ENCODE assay signal across 8 mouse cellular contexts in genomic region chr2:82053185-82053891, GRCm38 (mm10). TPM values are rescaled to one million over a fixed set of nuclear protein-coding genes. Genes with fewer than 3 reads are reported as not detected.
DNase-seq lines count a peak whose midpoint lies in the region; ATAC-seq and TF ChIP-seq lines count a peak whose summit lies in the region.

Zfp804a (plus strand) TSS chr2:82053222.

- peak within 1 kb of the TSS; percentile 79 for H3K4me3 ChIP-seq in forebrain, embryonic 12.5 days (replicated peaks)
- H3K4me3 ChIP-seq in intestine, embryonic 14.5 days (ENCODE audit: low read depth, low read length): peak within 1 kb of the TSS; percentile 44
- H3K4me3 ChIP-seq in limb, embryonic 14.5 days (replicated peaks; ENCODE audit: low read length): peak within 1 kb of the TSS; percentile 59
- H3K4me3 ChIP-seq in olfactory bulb, adult 2 months (ENCODE audit: insufficient read depth, low read depth, low read length): peak within 1 kb of the TSS; percentile 92

- 1% methylated on average over 69 of the region's 82 CpGs for WGBS in forebrain, embryonic 12.5 days
- WGBS in intestine, embryonic 14.5 days: under 1% methylated on average over 76 of the region's 82 CpGs
- whole genome bisulfite sequencing in limb, embryonic 14.5 days: under 1% methylated on average over 47 of the region's 82 CpGs
- under 1% methylated on average over 80 of the region's 82 CpGs for WGBS in olfactory bulb, adult 2 months

- no peak for TF ChIP-seq CTCF in olfactory bulb, adult 2 months (IDR thresholded peaks at IDR 0.05; ENCODE audit: insufficient read depth, low read depth, low read length)

- peak; percentile 74 for ATAC-seq in cerebellum, adult (ENCODE audit: insufficient number of reproducible peaks, low FRiP score, low TSS enrichment)
- peak; percentile 95 for ATAC-seq in forebrain, embryonic 12.5 days (ENCODE audit: low FRiP score)
- peak; percentile 78 for ATAC-seq in intestine, embryonic 14.5 days (replicated peaks; ENCODE audit: low FRiP score, low TSS enrichment, low read depth)
- ATAC-seq in limb, embryonic 14.5 days (ENCODE audit: low FRiP score, low read depth): peak; percentile 73

- DNase-seq in cerebellum, postnatal 4 days (ENCODE audit: low spot score in 2 of 2): no peak
- peak; percentile 47 for DNase-seq in ZHBTc4 (ENCODE audit: low read depth, low spot score)
- DNase-seq in intestine, embryonic 14.5 days (ENCODE audit: low spot score): no peak
- peak; percentile 36 for DNase-seq in limb, embryonic 14.5 days (ENCODE audit: low spot score)
- DNase-seq in thymus, postnatal 25 days: no peak

- no peak for TF ChIP-seq POLR2A in limb, embryonic 14.5 days (IDR thresholded peaks at IDR 0.05; ENCODE audit: borderline replicate concordance, extremely low read depth, insufficient read depth, insufficient read length)
- no peak; the same call in none of the 2 replicates for TF ChIP-seq POLR2A in olfactory bulb, adult 2 months (IDR thresholded peaks at IDR 0.05; ENCODE audit: insufficient read depth, low read depth, low read length)

- no peaks in the 10 kb centered on the region for H3K9me3 ChIP-seq in forebrain, embryonic 12.5 days
- H3K9me3 ChIP-seq in intestine, embryonic 14.5 days (ENCODE audit: control insufficient read depth, low read length): no peaks in the 10 kb centered on the region
- no peaks in the 10 kb centered on the region for H3K9me3 ChIP-seq in limb, embryonic 14.5 days (ENCODE audit: control insufficient read depth, low read length)

- H3K27ac ChIP-seq in forebrain, embryonic 12.5 days: peak within 1 kb of the TSS; percentile 78
- H3K27ac ChIP-seq in intestine, embryonic 14.5 days (ENCODE audit: low read depth): no peak within 1 kb of the TSS
- H3K27ac ChIP-seq in limb, embryonic 14.5 days (replicated peaks; ENCODE audit: low read depth, low read length): no peak within 1 kb of the TSS
- H3K27ac ChIP-seq in olfactory bulb, adult 2 months (ENCODE audit: insufficient read depth, low read depth, low read length): peak within 1 kb of the TSS; percentile 33; the same call in 1 of the 2 replicates

- peak within 1 kb of the TSS; percentile 77 for H3K9ac ChIP-seq in forebrain, embryonic 12.5 days
- H3K9ac ChIP-seq in intestine, embryonic 14.5 days (ENCODE audit: low read length): 0 out of 2 replicates have a peak within 1 kb of the TSS, but pooled peaks have one; percentile 29
- H3K9ac ChIP-seq in limb, embryonic 14.5 days (ENCODE audit: low read depth, low read length, severe bottlenecking): peak within 1 kb of the TSS; percentile 58

- no peaks in the 10 kb centered on the region for H3K36me3 ChIP-seq in forebrain, embryonic 12.5 days (replicated peaks)
- H3K36me3 ChIP-seq in intestine, embryonic 14.5 days (ENCODE audit: control insufficient read depth, insufficient read depth, low read length): no peaks in the 10 kb centered on the region
- H3K36me3 ChIP-seq in limb, embryonic 14.5 days (ENCODE audit: control insufficient read depth, insufficient read depth, low read length): no peaks in the 10 kb centered on the region

- peak within 1 kb of the TSS; percentile 96 for H3K4me2 ChIP-seq in forebrain, embryonic 12.5 days
- H3K4me2 ChIP-seq in intestine, embryonic 14.5 days (ENCODE audit: low read length): peak within 1 kb of the TSS; percentile 96
- H3K4me2 ChIP-seq in limb, embryonic 14.5 days (replicated peaks; ENCODE audit: low read depth, low read length, severe bottlenecking): peak within 1 kb of the TSS; percentile 99

- peaks cover 15% of the 10 kb centered on the region for H3K4me1 ChIP-seq in forebrain, embryonic 12.5 days
- H3K4me1 ChIP-seq in intestine, embryonic 14.5 days (replicated peaks; ENCODE audit: control insufficient read depth, insufficient read depth, low read length): no peaks in the 10 kb centered on the region
- 0 out of 2 replicates have a peak, but pooled peaks cover 3% of the 10 kb centered on the region for H3K4me1 ChIP-seq in limb, embryonic 14.5 days (ENCODE audit: control insufficient read depth, insufficient read depth, low read length)
- H3K4me1 ChIP-seq in olfactory bulb, adult 2 months (ENCODE audit: control insufficient read depth, insufficient read depth, low read length): no peaks in the 10 kb centered on the region

- peaks cover 26% of the 10 kb centered on the region for H3K27me3 ChIP-seq in forebrain, embryonic 12.5 days
- H3K27me3 ChIP-seq in intestine, embryonic 14.5 days (replicated peaks; ENCODE audit: control insufficient read depth, insufficient read depth, low read length): peaks cover 45% of the 10 kb centered on the region
- H3K27me3 ChIP-seq in limb, embryonic 14.5 days (ENCODE audit: control insufficient read depth, insufficient read depth, low read length): peaks cover 39% of the 10 kb centered on the region

RNA-seq across cellular contexts. Expression of gene Zfp804a, which starts in this region (rescaled TPM):
- 2.1 and 2.5 TPM in 2 replicates for polyA plus RNA-seq in forebrain, embryonic 12.5 days (2016; fragmentation: Nextera tagmentation; extraction: Ambion mirVana)
- 4.4 and 5.2 TPM in 2 replicates for polyA plus RNA-seq in intestine, embryonic 14.5 days (2014; fragmentation: Nextera tagmentation; extraction: Ambion mirVana)
- polyA plus RNA-seq in limb, embryonic 14.5 days (2012; rRNA removed): 0.60 and 0.91 TPM in 2 replicates
- 0.73 and 0.93 TPM in 2 replicates for polyA plus RNA-seq in limb, embryonic 14.5 days (2014; fragmentation: Nextera tagmentation; extraction: Ambion mirVana)
- polyA plus RNA-seq in olfactory bulb, adult 2 months (2012; ENCODE audit: insufficient read depth, insufficient read length, low replicate concordance, missing spikeins): not detected in 2 replicates

Comparison
In these comparisons a context has a peak if more than half of its experiments do, and no peak if none do; other contexts are left out.
1. Peak in DNase-seq, ATAC-seq, H3K4me3 ChIP-seq, H3K9ac ChIP-seq and H3K4me2 ChIP-seq in limb, embryonic 14.5 days; RNA of the gene not detected or under 1 TPM.
2. H3K27ac ChIP-seq: peak in forebrain, embryonic 12.5 days (single experiment) and olfactory bulb, adult 2 months (single experiment); none in intestine, embryonic 14.5 days (single experiment) and limb, embryonic 14.5 days (single experiment).
3. Peak in every context shown above with its lines, with median percentiles within 50 percentile points of each other: ATAC-seq, H3K4me2 ChIP-seq, H3K4me3 ChIP-seq and H3K9ac ChIP-seq.